Mouse (Mus musculus) small intestine, adult 2 months (tissue): Measurements from ENCODE around the gene Plgrkt.

Source experiments
- CTCF ChIP-seq: fragments of 200-500 bp; IDR thresholded peaks from 2 replicates; pipeline ENCODE4 v1.5.1; 2012; ENCODE audit warnings: low read depth, mild to moderate bottlenecking, control low read depth, inconsistent platforms, low read length, moderate library complexity, mixed read lengths; ENCODE audit not compliant: insufficient replicate concordance, insufficient read length; ENCODE audit errors: extremely low read depth
- POLR2A ChIP-seq: fragments of 200-500 bp; IDR thresholded peaks from 2 replicates; pipeline ENCODE4 v1.6.1; 2012; ENCODE audit warnings: low read depth, mild to moderate bottlenecking, control low read depth, inconsistent platforms, low read length, moderate library complexity

GRCm38 (mm10) chr19:29364076-29364475 is 3.1 kb downstream of the Plgrkt start:
- TF ChIP-seq CTCF = no peak
- TF ChIP-seq POLR2A = no peak
